Mouse (Mus musculus) activated CD4-positive, CD25-positive, alpha-beta regulatory T cell (primary cell): ENCODE measurements around the gene Colgalt2. TPM values are rescaled to one million over a fixed set of nuclear protein-coding genes. Genes with fewer than 3 reads are reported as not detected.

Experiments used
- polyA plus RNA-seq, 2 experiments: library from polyadenylated mRNA; unstranded; fragments of 100-300 nt; shearing (Covaris generic); gene quantifications; one replicate each; pipeline ENCODE4 v1.2.1; 2017

Gene Colgalt2
- polyA plus RNA-seq, result not detected

DNA sequence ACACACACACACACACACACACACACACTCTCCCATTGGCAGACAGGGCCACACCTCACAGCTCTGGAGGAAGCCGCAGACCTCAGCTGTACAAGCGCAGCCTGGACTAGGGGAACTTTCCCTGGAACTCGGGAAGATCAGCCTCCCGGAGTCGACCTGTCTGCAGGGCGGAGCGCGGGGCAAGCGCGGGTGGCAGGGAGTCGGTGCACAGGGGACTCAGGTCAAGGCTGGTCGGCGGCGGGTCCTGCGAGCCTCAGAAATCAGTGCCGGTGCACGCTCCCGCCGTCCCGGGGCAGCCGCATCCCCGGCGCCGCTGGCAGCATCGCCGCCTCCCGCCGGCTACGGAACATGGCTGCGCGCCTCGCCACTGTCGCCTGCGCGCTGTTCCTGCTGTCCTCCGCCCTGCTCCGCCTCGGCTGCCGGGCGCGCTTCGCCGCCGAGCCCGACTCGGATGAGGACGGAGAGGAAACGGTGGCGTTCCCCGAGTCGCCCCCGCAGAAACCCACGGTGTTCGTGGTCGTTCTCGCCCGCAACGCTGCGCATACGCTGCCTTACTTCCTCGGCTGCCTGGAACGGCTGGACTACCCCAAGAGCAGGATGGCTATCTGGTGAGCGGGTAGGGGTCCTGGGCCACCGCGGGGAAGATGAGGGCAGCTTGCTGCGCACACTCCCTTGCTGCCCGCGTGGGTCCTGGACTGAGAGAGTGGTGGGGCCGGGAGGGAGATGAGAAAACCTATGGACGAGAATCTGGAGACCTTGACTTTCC is at the start of gene Colgalt2:
Gene Colgalt2, plus strand, starts transcription at position 41 of the 766 bp plus-strand sequence.

DNA sequence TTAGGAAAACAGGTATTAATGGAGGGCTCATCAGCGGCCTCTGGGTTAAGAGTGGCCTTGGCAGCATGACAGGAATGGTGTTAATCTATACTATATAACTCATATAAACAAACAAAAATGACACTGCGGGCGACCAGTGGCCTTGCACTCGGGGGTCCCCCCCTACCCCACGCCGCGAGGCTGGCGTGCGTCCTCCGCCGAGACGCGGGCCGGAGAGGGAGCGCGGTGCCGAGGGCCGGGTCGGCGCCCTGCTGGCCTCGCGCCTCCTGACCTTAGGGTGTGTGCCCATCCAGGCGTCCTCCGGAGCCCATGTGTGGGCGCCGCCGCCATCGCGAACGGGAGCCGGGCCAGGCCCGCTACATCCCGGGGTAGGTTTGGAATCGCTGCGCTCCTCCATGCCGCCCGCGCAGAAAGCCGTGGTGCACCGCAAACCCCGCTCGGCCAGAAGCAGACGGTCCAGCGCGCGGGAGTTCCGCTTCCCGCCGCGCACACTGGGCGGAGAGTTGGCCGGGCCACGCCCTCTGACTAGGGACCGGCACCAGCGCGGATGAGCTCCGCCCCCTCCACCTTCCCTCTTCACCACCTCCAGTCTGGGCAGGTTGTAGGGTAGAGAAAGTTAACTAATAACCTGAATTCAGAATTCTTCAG is 13.3 kb upstream of the Colgalt2 start, which contains the start of gene Tsen15:
Gene Tsen15, minus strand, starts transcription at position 501 of the 648 bp plus-strand sequence.

Other genes with a start within 250 kb of the Colgalt2 start
- 10 to 100 TPM; 22.8 to 24.0 TPM for gene Tsen15, start 13.1 kb upstream of the Colgalt2 start, polyA plus RNA-seq